Mouse (Mus musculus) liver, adult (tissue): Measurements from ENCODE around the gene Brinp3.

ENCODE experiments used
- GATA4 ChIP-seq: IDR thresholded peaks from 2 replicates; pipeline ENCODE4 v1.6.1; 2014; ENCODE audit warnings: mild to moderate bottlenecking, low read length; ENCODE audit not compliant: insufficient replicate concordance

Gene Brinp3

DNA sequence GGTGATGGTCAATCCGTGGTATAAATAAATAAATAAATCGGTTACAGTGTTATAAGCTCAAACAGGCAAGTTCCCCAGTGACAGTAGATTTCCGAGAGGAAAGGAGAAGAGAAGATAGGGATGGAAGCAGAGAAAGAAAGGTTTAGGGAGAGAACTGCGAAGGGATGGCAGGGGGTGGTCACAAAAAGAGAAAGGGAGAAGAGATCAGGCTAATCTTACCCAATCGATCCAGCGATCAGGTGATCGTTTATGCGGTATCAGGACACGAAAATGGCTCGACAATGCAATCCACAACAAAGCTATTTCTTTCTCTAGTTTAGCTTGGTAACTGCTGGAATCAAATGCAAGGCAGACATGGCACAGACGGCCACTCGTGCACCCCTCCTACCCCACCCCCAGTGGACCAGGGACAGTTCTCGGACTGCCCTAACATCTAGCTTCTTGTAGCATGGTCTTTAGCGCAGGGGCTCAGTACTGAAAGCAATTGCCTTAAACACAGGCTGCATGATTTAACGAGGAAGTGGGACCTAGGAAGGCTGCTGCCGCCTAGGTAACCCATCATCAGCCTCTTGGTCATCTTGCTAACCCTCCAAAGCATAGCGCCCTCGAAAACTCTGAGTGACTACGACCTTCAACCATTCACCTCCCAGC is at the start of gene Brinp3:
Gene Brinp3 (plus strand): TSS at position 80 of the 651 bp plus-strand sequence.
- no peak for TF ChIP-seq GATA4

DNA sequence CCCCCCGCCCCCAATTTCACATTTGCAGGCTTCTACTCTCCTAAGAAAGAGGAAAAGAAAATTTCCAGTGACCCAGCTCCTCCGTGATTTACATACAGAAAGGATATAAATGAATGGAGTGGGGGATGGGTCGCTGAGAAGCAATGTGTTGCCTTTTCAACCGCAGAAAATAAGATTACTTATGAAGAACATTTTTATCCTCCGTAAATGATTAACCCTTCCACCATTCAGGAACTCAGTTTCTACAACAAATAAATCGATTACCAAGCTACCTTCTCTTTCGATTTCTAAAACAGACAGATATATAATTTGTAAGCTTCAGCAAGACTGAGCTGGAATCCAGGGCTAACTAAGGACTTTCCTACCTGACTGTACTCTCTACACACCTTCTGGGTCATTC is 339 bp upstream of the Brinp3 start:
- no peak for TF ChIP-seq GATA4

DNA sequence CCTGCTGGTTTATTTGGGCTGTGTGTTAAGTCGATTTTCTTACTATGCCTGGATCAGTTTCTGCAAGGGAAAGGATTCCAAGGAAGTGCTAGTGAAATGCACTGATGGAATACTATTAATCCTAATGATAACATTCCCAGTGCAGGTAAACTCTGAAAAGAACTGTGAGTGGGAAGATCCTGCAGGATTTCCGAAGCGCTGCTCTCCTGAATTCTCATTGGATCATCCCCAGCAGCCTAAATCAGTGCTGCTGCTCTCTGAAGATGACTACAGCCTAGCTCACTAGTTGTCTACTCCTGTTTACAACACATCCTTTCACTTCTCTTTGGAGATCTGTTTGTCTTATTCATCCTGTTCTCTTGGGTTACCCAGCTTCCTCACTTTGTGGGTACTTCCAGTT is 826 bp downstream of the Brinp3 start:
- no peak for TF ChIP-seq GATA4

DNA sequence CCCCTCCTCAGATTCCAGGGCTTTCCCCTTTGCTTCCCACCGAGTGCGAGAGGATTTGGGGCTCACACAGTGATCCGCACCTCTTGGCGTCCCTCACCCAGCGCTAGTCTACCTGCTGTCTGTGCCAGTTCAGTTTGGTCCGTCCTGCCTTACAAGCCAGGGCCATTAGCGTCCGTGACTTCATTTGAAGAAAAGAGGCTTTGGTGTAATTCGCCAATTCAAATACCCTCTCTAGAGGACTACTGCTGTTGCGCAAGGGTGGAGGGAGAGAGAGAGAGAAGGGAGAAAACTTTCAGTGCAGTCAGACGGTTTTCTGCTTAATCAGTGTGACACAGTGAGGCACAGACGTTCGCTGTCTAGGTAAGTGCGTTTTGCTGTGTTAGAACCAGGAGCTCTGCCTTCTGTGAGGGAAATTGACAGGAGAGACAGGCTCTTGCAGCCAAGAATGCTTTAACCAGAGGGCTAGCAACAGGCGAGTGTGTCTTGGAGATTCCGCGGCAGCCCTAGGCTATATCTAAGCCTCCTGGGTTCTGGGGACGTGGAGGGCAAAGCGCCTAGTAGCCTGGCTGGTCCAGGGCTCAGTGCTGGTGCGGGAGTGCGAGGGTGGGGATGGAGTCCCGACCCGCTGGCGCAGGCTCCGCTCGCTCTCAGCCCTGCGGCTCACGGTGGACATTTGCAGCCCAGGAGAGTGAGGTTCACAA is 3.0 kb downstream of the Brinp3 start:
- TF ChIP-seq GATA4: no peak

DNA sequence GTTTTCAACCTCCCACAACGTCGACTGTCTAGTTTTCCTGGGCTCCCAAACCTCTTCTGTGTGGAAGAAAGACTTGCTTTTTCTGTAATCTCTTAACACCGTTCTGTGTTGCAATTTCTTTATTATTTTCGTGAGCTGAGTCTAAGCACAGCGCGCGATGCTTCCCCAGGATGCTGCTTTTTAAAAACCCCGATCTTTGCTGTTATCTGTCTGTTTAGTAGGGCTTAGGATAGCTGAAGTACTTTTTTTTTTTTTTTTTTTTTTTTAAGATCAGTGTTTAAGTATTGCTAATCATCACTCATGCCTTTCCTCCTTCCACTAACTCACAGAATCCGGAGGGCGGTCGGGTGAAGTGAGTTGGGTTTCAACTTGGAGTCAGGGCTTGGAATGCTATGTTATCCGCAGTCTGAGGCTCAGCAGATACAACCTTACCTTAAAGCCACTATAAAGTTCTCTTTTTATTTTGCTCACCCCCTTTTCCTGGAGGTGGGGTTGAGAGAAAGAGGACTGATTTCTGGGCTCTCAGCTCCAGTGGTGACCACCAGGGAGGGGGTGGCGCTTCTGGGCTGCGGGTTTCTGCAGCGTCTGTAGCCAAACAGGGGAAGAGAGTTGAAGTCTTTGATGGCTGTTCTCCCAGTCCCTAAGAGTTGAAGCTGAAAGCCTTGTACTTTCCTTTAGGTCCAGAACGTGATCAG is 3.7 kb downstream of the Brinp3 start:
- TF ChIP-seq GATA4: no peak

DNA sequence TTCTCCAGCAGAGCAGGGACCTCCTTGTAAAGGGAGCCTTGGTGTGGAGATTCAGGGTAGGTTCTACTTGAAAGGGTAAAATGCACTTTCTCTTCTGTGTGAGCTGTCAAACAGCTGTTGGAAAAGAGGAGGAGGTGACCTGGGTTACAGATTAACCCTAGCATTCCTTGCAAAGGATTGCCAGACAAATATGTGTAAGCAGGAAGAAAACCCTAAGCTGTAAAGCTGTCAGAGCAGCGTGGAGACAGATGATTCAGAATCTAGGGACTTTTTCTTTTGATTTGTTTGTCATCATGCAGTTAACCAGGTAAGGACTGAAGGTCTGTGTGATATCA is 4.2 kb downstream of the Brinp3 start:
- TF ChIP-seq GATA4: no peak

DNA sequence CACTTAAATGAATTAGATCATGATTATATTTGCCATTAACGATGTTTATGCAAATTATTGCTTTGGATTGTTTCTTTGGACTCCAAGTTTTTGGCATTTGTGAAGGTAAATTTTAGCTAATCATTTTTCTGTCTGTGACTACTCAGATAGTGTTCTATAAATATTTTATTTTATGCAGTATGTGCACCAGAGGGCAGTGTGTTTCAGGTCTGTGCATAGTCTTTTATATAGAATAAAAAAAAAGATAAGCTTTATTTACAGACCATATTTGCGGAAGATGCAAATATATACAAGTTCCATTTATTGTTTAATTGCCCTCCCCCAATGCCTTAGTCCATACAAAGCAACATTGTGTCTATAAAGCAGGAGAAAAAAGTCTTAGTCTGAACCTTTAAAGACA is 20.8 kb downstream of the Brinp3 start:
- no peak for TF ChIP-seq GATA4

DNA sequence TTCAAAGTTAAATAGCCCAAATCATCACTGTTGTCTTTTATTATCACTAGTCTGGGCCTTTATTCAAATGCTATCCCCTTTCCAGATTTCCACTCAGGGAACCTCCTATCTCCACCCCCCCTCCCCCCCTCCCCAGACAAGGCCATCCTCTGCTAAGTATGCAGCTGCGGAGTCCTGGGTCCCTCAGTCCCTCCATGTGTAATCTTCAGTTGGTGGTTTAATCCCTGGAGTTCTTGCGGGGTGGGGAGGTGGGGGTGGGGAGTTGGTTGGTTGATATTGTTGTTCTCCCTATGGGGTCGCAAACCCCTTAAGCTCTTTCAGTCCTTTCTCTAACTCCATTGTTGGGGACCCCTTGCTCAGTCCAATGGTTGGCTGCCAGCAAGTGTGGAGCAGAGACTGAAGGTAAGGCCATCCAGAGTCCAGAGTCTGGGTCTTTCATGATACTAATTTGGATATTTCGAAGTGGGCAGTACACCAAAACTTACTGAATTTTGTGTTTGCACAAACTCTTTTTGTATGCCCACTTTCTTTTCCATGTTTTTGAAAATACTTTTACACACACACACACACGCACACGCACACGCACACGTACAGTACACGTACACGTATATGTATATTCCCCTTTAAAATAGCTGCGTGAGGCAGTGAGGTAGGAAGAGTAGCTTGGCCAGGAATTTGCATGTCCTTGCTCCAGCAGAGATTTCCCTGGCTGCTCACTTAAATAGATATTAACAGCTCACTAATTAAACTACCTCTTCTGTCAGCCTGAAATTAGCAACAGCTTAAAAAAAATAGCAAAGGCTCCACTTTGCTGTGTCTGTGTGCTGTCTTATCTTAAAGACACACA is 29.4 kb downstream of the Brinp3 start:
- TF ChIP-seq GATA4: no peak

DNA sequence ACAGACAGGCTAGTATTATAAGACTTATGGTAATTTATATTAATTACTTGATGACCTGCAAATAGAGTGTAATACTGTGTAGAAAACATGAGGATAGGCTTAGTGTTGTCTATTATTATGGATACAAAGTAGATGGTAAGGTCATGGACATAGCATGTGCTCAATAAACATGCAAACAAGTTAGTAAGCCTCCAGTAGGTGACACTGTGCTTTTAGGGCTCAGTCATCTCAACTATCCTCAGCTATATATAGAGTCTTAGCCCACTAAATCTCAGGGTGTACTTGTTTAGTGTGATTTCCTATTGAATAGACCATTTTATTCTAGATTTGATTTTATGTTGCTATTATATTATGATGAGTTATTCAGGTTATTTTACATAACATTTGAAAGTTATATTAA is 34.0 kb downstream of the Brinp3 start:
- TF ChIP-seq GATA4: no peak

DNA sequence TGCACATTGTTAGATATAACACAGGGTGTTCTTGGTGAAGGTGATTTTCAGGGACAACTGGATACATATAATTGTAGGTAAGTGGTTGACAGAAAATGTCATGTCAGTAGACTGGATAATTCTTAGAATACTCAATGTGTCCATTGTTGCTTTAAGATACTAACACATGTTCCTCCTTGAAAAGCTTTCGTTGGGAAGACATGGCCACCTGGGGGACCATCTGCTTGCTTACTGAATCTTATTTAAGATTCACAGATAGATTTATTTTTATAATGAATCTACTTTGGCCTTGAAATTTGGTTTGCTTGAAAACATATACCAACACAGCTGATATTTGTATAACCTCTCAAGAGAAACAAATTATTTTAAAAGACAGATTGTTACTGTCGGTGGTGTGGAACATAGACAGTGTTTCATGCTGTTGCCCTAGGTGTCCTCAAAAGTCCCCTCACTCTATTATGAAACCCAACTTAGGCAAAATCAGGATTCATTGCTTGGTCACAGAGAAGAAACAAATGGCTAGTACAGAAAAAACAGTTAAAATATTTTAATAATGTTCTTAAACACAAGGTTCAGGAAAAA is 52.4 kb downstream of the Brinp3 start:
- no peak for TF ChIP-seq GATA4

DNA sequence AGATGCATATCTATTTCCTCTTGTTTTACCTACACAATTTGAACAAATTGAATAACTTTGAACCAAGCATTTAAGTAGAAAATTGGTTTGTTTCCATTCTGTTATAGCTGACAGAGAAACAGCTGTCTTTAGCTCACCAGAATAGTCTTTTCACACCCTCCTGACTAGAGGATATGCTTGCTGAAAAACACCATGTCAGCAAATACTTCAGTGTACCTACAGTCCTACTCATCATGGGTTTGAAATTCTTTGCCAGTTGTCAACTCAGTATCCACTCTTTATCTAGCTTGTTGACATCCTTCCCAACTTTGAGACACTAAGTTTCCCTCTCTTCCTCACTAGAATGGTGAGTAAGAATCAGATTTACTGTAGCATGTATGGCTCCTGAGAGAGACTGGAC is 62.4 kb downstream of the Brinp3 start:
- no peak for TF ChIP-seq GATA4

DNA sequence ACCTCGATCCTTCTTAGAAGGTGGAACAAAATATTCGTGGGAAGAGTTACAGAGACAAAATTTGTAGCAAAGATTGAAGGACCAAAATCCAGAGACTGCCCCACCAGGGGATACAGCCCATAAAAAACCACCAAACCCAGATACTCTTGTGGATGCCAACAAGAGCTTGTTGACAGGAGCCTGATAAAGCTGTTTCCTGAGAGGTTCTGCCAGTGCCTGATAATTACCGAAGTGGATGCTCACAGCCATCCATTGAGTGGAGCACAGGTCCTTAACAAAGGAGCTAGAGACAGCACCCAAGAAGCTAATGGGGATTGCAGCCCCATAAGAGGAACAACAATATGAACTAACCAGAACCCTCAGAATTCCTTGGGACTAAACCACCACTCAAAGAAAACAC is 67.6 kb downstream of the Brinp3 start:
- no peak for TF ChIP-seq GATA4

DNA sequence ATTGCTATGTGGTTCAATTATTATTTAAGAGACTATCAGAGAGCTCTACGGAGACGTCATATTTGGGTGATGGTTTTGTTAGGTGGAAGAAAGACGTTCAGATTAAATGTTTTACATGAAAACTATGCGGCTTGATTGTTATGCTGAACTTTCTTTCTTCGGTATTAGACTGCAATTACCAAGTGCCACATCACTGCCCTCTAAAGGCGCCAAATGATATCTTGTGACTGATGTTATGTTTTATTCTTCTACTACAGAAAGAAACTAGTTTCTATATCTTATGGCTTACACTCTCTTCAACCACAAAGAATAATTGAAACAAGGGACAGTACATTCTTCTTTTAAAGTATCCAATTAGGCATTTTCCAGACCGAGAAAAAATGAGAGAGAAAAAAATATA is 89.6 kb downstream of the Brinp3 start:
- no peak for TF ChIP-seq GATA4

DNA sequence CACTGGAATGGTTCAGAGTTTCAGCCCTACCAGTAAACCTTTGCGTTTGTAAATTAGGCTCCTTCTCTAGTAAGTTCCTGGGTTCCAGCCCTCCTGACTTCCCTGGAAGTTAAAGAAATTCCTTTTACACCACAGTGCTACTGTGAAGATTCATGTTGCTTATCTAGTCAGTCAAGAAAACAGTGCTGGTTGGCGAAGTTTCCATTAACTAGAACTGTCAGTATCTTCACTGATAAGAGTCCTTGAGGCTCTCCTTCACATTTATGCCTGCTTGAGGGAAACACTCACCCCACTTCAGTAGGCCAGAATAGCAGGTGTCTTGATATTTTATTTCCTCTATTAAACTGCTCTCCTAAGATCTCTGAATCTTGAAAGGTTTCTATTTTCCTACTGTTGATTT is 138.3 kb downstream of the Brinp3 start:
- no peak for TF ChIP-seq GATA4

DNA sequence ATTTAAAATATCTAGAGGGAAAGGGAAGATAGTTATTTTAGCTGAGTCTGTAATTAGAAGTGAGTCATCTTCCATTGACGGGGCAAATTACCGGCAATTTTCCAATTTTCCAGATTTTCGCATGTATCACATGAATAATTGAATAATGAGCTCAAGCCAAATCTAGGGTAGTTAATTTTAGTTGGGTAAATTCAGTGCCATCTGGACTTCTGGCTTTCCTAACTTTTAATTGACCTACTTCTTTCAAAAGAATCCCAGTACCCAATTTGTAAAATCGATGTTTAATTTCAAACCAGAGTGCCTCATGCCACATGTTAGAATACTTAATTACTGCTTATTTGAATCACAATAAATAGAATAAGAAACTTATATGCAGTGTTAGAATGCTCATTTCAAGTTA is 162.7 kb downstream of the Brinp3 start:
- TF ChIP-seq GATA4: no peak
